Mouse (Mus musculus) liver, embryonic 14.5 days (tissue): ENCODE measurements around the gene Rnf220.

Experiments used
- CTCF ChIP-seq: IDR thresholded peaks from 2 replicates; pipeline ENCODE4 v1.5.1; 2016; ENCODE audit warnings: antibody characterized with exemption, low read depth, control low read depth
- EP300 ChIP-seq: IDR thresholded peaks from 2 replicates; pipeline ENCODE4 v1.6.1; 2016; ENCODE audit warnings: antibody characterized with exemption, low read depth

DNA sequence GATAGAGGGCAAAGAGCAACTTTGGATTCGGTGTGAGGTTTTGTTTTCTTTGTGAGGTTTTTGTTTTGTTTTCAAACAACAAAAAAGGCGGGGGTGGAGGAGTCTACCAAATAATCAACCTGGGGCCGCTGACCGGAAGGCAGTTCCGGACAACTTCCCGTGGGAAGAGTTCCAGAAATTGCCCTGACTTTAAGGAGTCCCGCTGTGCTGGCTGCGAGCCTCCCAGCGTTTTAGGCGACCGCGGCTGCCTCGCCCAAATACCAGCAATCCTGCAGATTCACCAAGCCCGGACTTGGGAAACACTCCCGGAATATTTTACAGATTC lies 13.0 kb downstream of the Rnf220 start:
- TF ChIP-seq CTCF (no peak), EP300 (no peak)
